In the genomic region with DNA sequence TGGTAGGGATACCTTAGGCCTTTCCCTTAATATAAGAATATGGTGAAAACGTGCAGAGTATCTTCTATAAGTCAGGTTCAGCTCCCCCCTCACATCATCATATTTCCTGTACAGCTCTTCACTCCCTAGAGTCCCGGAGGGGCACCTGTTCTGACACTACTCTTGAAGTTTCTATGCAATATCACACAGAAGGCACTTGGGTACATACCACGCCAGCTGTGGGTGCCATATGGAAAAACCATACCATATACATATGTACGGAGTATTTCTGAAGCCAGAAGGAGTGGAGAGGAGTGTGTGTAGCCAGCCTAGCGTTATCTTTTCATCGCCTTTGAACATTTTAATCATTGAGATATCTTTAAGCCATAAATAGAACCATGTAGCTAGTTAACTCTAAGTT, we compare ENCODE assay signal across 32 mouse cellular contexts. TPM values are rescaled to one million over a fixed set of nuclear protein-coding genes. Genes with fewer than 3 reads are reported as not detected.
"Had no signal": no experiment of that assay in that cellular context is flagged by ENCODE, and none has a peak within 500 bp of the region (broad histone marks: within the 10 kb centered on the region; RNA-seq: fewer than 3 reads in every experiment).

No protein-coding gene starts in this region.

- H3K4me3 ChIP-seq: heart, adult 2 months; heart, embryonic 13.5 days; heart, embryonic 15.5 days; hindbrain, embryonic 13.5 days; hindbrain, embryonic 15.5 days; kidney, embryonic 15.5 days; limb, embryonic 13.5 days; limb, embryonic 15.5 days; liver, embryonic 12.5 days had no signal

- ATAC-seq: hindbrain, postnatal 0 days; intestine, embryonic 16.5 days; liver, embryonic 12.5 days had no signal

- H3K4me2 ChIP-seq: heart, embryonic 11.5 days; heart, embryonic 13.5 days; heart, embryonic 15.5 days; hindbrain, embryonic 13.5 days; hindbrain, embryonic 15.5 days; kidney, embryonic 15.5 days; limb, embryonic 13.5 days; limb, embryonic 15.5 days; liver, embryonic 12.5 days had no signal

- H3K9me3 ChIP-seq: heart, embryonic 13.5 days; heart, embryonic 15.5 days; hindbrain, embryonic 13.5 days; hindbrain, embryonic 15.5 days; kidney, embryonic 15.5 days; limb, embryonic 13.5 days; limb, embryonic 15.5 days; liver, embryonic 12.5 days had no signal

- H3K9ac ChIP-seq: heart, embryonic 13.5 days; heart, embryonic 15.5 days; hindbrain, embryonic 13.5 days; hindbrain, embryonic 15.5 days; kidney, embryonic 15.5 days; limb, embryonic 13.5 days; limb, embryonic 15.5 days; liver, embryonic 12.5 days; liver, embryonic 14.5 days had no signal

- H3K36me3 ChIP-seq: heart, embryonic 13.5 days; heart, embryonic 15.5 days; hindbrain, embryonic 13.5 days; hindbrain, embryonic 15.5 days; kidney, embryonic 15.5 days; limb, embryonic 13.5 days; limb, embryonic 15.5 days; liver, embryonic 12.5 days had no signal

- DNase-seq: gastrocnemius, postnatal 14 days; gastrocnemius, postnatal 36 days; heart, adult 2 months; heart, postnatal 14 days; heart, postnatal 36 days; kidney, adult 11 months; kidney, adult 2 months; kidney, adult 9 months; kidney, postnatal 14 days; kidney, postnatal 36 days; layer of hippocampus, adult 9-11 months; layer of hippocampus, postnatal 36 days; left cerebral cortex, postnatal 4 days had no signal

- H3K4me1 ChIP-seq: heart, embryonic 13.5 days; heart, embryonic 15.5 days; kidney, embryonic 15.5 days; limb, embryonic 13.5 days; limb, embryonic 15.5 days; liver, embryonic 12.5 days had no signal

- H3K27me3 ChIP-seq: heart, embryonic 13.5 days; heart, embryonic 15.5 days; hindbrain, embryonic 13.5 days; hindbrain, embryonic 15.5 days; kidney, embryonic 15.5 days; limb, embryonic 13.5 days; limb, embryonic 15.5 days had no signal

- H3K27ac ChIP-seq: heart, adult 2 months; heart, embryonic 13.5 days; heart, embryonic 15.5 days; hindbrain, embryonic 13.5 days; hindbrain, embryonic 15.5 days; hindbrain, postnatal 0 days; kidney, embryonic 15.5 days; kidney, postnatal 0 days; limb, embryonic 13.5 days; limb, embryonic 15.5 days; liver, embryonic 12.5 days; liver, embryonic 14.5 days had no signal

RNA-seq across cellular contexts. Expression of a gene that starts 52.0 kb away (rescaled TPM):
- polyA plus RNA-seq: heart, embryonic 13.5 days; heart, postnatal 0 days; hindbrain, embryonic 11.5 days; hindbrain, embryonic 13.5 days; intestine, embryonic 16.5 days; kidney, postnatal 0 days; large intestine, adult 2 months; limb, embryonic 11.5 days; liver, adult 2 months; liver, embryonic 12.5 days; liver, embryonic 14.5 days; liver, embryonic 16.5 days had no signal
